Mouse (Mus musculus) midbrain, embryonic 15.5 days (tissue): Measurements from ENCODE around the gene Mipep. TPM values are rescaled to one million over a fixed set of nuclear protein-coding genes. Genes with fewer than 3 reads are reported as not detected.

ENCODE experiments used
- ATAC-seq: fragments of 200-750 bp; cut with Nextera tagmentation; replicated peaks from 2 replicates; pipeline ENCODE4 v1.8.0; 2017; ENCODE audit warnings: moderate TSS enrichment
- H3K27ac ChIP-seq: fragments of 300-500 bp; sonication (generic); 2 replicates; pipeline ENCODE4 v1.5.1; 2015; ENCODE audit warnings: mild to moderate bottlenecking, inconsistent platforms
- H3K27me3 ChIP-seq: fragments of 300-500 bp; sonication (generic); replicated peaks from 2 replicates; pipeline ENCODE4 v1.6.1; 2015; ENCODE audit warnings: inconsistent platforms
- H3K36me3 ChIP-seq: fragments of 300-500 bp; sonication (generic); replicated peaks from 2 replicates; pipeline ENCODE4 v1.6.1; 2015; ENCODE audit warnings: inconsistent platforms
- H3K4me1 ChIP-seq: fragments of 300-500 bp; sonication (generic); 2 replicates; pipeline ENCODE4 v1.6.1; 2015; ENCODE audit warnings: inconsistent platforms
- H3K4me2 ChIP-seq: fragments of 300-500 bp; sonication (generic); 2 replicates; pipeline ENCODE4 v1.6.1; 2015; ENCODE audit warnings: inconsistent platforms, mild to moderate bottlenecking, moderate library complexity
- H3K4me3 ChIP-seq: fragments of 300-500 bp; sonication (generic); 2 replicates; pipeline ENCODE4 v1.5.1; 2015; ENCODE audit warnings: mild to moderate bottlenecking, inconsistent platforms
- H3K9ac ChIP-seq: fragments of 300-500 bp; sonication (generic); 2 replicates; pipeline ENCODE4 v1.6.1; 2015; ENCODE audit warnings: mild to moderate bottlenecking, inconsistent platforms
- H3K9me3 ChIP-seq: fragments of 300-500 bp; sonication (generic); 2 replicates; pipeline ENCODE4 v1.6.1; 2016; ENCODE audit warnings: inconsistent platforms
- WGBS: fragments of 180-500 bp; shearing (Covaris S2); methylation state at CpG from one replicate; pipeline ENCODE4 v1.1.7; 2015; ENCODE audit warnings: mixed read lengths; 5-methylcytosine and 5-hydroxymethylcytosine counted together
- polyA plus RNA-seq: library from polyadenylated mRNA; unstranded; fragments of >200 nt; fragmentation: Nextera tagmentation; extraction: Ambion mirVana; gene quantifications from 2 replicates; pipeline ENCODE4 v1.2.1, GENCODE M21; 2015

Mipep gene
- polyA plus RNA-seq, 1 experiment from 2014 or later = 20.5 TPM

- Histone ChIP-seq H3K27ac (no peak overlapping the region), H3K4me2 (no peak overlapping the region), H3K4me3 (no peak overlapping the region), H3K9ac (no peak overlapping the region), H3K27me3 (no peaks in the 10 kb centered on the region), H3K9me3 (no peaks in the 10 kb centered on the region), H3K36me3 (no peaks in the 10 kb centered on the region), H3K4me1 (no peaks in the 10 kb centered on the region)
- ATAC-seq = no peak
- 73% methylated on average over 10 of the region's 10 CpGs for WGBS
These were observed 22.6 kb upstream of the Mipep start for GRCm38 (mm10) chr14:60761801-60762200.

DNA sequence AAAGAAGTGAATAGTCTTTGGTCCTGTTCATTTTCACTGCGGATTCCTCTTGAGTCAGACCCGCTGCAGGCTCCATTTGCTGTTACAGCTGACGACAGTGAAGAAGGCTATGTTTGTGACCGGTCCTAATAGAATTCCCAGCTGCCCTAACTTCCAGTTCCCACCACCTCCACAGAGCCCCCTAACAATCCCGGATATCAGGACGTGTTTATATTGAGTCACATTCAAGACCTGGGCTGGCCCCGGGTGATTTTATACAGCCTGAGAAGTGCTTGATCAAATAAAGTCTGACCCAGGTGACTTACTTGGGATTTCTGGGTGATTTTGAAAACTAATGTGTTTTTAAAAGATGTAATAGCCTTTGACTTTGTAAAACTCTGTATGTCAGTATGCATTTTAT lies 21.6 kb upstream of the Mipep start:
- Histone ChIP-seq H3K9ac (no peak overlapping the region), H3K4me2 (no peak overlapping the region), H3K4me3 (no peak overlapping the region), H3K27ac (no peak overlapping the region), H3K9me3 (no peaks in the 10 kb centered on the region), H3K4me1 (no peaks in the 10 kb centered on the region), H3K36me3 (no peaks in the 10 kb centered on the region), H3K27me3 (no peaks in the 10 kb centered on the region)
- ATAC-seq = no peak
- 77% methylated on average over 7 of the region's 7 CpGs for WGBS

DNA sequence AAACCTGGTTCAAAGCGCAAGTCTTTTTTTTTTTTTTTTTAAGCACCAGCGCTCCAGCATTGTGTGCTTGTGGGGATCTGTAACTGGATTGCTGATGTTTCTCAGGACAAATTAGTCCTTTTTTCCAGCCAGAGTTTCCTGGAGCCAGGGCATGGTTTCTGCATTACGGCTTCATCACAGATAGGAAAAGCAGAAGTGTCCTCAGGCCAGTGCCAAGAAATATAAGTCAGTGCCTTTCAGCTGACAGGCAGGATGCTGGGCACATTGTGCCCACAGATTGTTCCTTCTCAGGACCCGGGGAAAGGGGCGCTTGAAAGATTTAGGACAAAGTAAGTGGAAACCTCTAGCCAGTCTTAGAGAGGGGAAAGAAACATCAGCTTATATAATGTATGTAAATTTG lies 20.6 kb upstream of the Mipep start:
- H3K36me3 ChIP-seq = no peaks in the 10 kb centered on the region
- H3K4me2 ChIP-seq = no peak overlapping the region
- H3K4me1 ChIP-seq = no peaks in the 10 kb centered on the region
- H3K27me3 ChIP-seq = no peaks in the 10 kb centered on the region
- H3K27ac ChIP-seq = no peak overlapping the region
- H3K9ac ChIP-seq = no peak overlapping the region
- no peak overlapping the region for H3K4me3 ChIP-seq
- no peak for ATAC-seq
- 91% methylated on average over 5 of the region's 5 CpGs for WGBS
- H3K9me3 ChIP-seq = no peaks in the 10 kb centered on the region

- Histone ChIP-seq H3K9ac (no peak overlapping the region), H3K4me1 (no peaks in the 10 kb centered on the region), H3K27me3 (no peaks in the 10 kb centered on the region), H3K4me2 (no peak overlapping the region), H3K36me3 (no peaks in the 10 kb centered on the region), H3K9me3 (no peaks in the 10 kb centered on the region), H3K4me3 (no peak overlapping the region), H3K27ac (no peak overlapping the region)
- ATAC-seq = no peak
- 88% methylated on average over 4 of the region's 4 CpGs for WGBS
These were observed 19.8 kb upstream of the Mipep start for GRCm38 (mm10) chr14:60764526-60764925.

DNA sequence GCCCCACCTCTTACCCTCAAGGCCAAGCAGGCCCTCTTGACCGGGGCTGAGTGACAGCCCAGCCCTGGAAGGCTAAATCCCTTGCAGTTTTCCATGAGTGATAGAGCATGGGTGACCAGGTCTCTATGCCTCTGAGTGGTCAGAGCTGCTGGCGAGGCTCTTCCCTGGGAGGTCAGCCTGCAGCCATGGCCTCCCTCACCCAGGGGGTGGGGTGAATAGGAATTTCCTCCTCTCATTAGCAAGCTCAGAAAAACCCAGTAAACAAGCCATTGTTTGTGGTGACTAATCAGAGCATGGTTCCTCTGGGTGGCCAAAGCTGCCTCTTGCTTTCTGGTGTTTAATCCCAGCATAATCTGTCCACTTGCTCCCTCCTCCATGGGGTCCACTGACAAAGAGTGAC lies 19.3 kb upstream of the Mipep start:
- no peak for ATAC-seq
- Histone ChIP-seq H3K27ac (no peak overlapping the region), H3K9me3 (no peaks in the 10 kb centered on the region), H3K4me1 (no peaks in the 10 kb centered on the region), H3K27me3 (no peaks in the 10 kb centered on the region), H3K9ac (no peak overlapping the region), H3K4me3 (no peak overlapping the region), H3K36me3 (no peaks in the 10 kb centered on the region), H3K4me2 (no peak overlapping the region)
- 55% methylated on average over 2 of the region's 2 CpGs for WGBS

DNA sequence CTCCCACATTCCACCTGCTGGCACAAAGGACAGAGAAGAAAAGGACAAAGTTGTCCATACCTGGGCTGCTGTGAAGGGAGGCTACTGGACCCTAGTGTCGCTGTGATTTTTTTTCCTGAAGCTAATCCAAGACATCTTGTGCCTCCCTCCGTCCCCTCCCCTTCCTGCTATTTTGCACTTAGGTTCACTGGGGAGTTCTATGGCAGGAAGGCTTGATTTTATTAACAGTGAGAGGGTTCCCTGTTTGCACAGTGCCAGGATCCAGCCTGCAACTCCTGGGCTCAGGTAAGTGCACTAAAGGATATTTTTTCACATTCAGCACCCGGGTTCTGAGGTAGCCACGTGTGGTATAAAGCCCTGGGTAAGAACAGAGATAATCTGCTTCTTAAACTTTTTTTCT lies 16.5 kb upstream of the Mipep start, which contains the start of gene C1qtnf9:
Gene C1qtnf9 (plus strand): TSS at position 251 of the 400 bp plus-strand sequence.
- no peak within 1 kb of the TSS for H3K4me3 ChIP-seq
- no peaks in the 10 kb centered on the region for H3K36me3 ChIP-seq
- no peak within 1 kb of the TSS for H3K27ac ChIP-seq
- ATAC-seq = no peak
- no peaks in the 10 kb centered on the region for H3K9me3 ChIP-seq
- no peaks in the 10 kb centered on the region for H3K4me1 ChIP-seq
- no peak within 1 kb of the TSS for H3K9ac ChIP-seq
- WGBS = 67% methylated on average over 4 of the region's 4 CpGs
- H3K4me2 ChIP-seq = no peak within 1 kb of the TSS
- no peaks in the 10 kb centered on the region for H3K27me3 ChIP-seq

DNA sequence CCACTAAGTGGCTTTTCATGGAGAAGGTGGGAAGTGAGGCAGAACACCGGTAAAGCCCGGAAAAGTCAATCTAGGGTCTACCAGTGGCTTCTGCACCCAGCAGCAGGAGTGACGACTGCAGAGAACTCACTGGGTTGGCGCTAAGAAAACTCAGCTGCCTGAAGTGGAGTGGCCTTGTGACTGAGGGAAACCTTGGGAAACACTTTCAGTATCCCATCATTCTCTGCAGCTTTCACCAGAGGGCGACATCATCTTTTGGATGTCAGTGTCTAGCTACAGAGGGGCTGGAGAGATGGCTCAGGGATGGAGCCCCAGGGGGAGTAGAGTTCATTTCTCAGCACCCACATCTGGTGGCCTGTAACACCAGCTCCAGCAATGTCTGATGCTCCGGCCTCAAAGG lies 15.0 kb upstream of the Mipep start:
- ATAC-seq = no peak
- Histone ChIP-seq H3K9ac (no peak overlapping the region), H3K4me1 (no peaks in the 10 kb centered on the region), H3K9me3 (no peaks in the 10 kb centered on the region), H3K4me2 (no peak overlapping the region), H3K36me3 (no peaks in the 10 kb centered on the region), H3K27me3 (no peaks in the 10 kb centered on the region), H3K27ac (no peak overlapping the region), H3K4me3 (no peak overlapping the region)
- 48% methylated on average over 6 of the region's 6 CpGs for WGBS

- Histone ChIP-seq H3K36me3 (no peaks in the 10 kb centered on the region), H3K9me3 (no peaks in the 10 kb centered on the region), H3K9ac (no peak overlapping the region), H3K4me1 (no peaks in the 10 kb centered on the region), H3K4me2 (peak overlapping the region; percentile 48), H3K27ac (no peak overlapping the region), H3K4me3 (peak overlapping the region; percentile 32; the same call in 1 of the 2 replicates), H3K27me3 (no peaks in the 10 kb centered on the region)
- ATAC-seq = peak; percentile 55
- WGBS = 72% methylated on average over 6 of the region's 6 CpGs
These were observed 13.8 kb upstream of the Mipep start for GRCm38 (mm10) chr14:60770594-60770993.

DNA sequence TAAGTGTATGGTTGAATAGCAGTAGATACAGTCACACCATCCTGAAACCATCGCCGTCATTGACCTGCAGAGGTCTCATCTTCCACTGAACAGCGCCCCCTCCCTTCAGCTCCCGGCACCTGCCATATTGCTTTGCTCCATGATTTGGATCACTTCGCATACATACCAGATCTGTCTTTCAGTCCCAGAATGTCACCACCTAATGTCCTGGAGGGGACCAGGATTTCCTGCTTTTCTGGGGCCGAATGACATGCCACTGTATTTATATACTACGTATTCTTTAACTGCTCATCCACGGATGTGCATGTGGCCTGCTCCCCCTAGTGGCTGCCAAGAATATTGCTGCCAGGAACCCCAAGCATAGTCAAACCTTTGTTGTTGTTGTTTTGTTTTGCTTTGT lies 13.3 kb upstream of the Mipep start:
- H3K4me2 ChIP-seq = peak overlapping the region; percentile 48
- H3K36me3 ChIP-seq = no peaks in the 10 kb centered on the region
- 0 out of 2 replicates have a peak overlapping the region, but pooled peaks have one; percentile 8 for H3K27ac ChIP-seq
- 3% methylated on average over 8 of the region's 8 CpGs for WGBS
- H3K9ac ChIP-seq = peak overlapping the region; percentile 15; the same call in 1 of the 2 replicates
- H3K4me1 ChIP-seq = no peaks in the 10 kb centered on the region
- no peaks in the 10 kb centered on the region for H3K27me3 ChIP-seq
- H3K9me3 ChIP-seq = no peaks in the 10 kb centered on the region
- peak overlapping the region; percentile 32 for H3K4me3 ChIP-seq
- ATAC-seq = peak; percentile 87

DNA sequence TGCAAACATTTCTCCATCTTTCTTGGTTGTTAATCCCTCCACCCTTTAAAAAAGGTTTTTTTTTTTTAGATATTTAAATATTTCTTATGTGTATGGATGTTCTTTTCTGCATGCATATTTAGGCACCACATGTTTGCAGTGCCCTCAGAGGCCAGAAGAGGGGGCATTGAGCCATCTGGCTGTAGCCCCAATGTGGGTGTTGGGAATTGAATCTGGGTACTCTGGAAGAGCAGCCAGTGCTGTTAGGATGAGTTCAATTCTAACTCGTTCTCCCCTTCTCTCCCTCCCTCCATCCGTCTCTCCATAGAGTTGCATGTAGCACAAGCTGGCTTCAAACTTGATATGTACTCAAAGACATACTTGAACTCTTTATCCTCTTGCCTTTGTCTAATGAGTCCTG lies 10.9 kb upstream of the Mipep start:
- Histone ChIP-seq H3K27me3 (no peaks in the 10 kb centered on the region), H3K4me1 (no peaks in the 10 kb centered on the region), H3K9me3 (no peaks in the 10 kb centered on the region), H3K9ac (no peak overlapping the region), H3K36me3 (no peaks in the 10 kb centered on the region), H3K27ac (no peak overlapping the region), H3K4me3 (no peak overlapping the region), H3K4me2 (no peak overlapping the region)
- 89% methylated on average over 2 of the region's 2 CpGs for whole genome bisulfite sequencing
- ATAC-seq = no peak

- Histone ChIP-seq H3K27ac (no peak overlapping the region), H3K9me3 (no peaks in the 10 kb centered on the region), H3K4me2 (no peak overlapping the region), H3K4me1 (no peaks in the 10 kb centered on the region), H3K27me3 (no peaks in the 10 kb centered on the region), H3K4me3 (no peak overlapping the region), H3K9ac (no peak overlapping the region), H3K36me3 (no peaks in the 10 kb centered on the region)
- no peak for ATAC-seq
- 90% methylated on average over 8 of the region's 8 CpGs for WGBS
These were observed 7.9 kb upstream of the Mipep start for GRCm38 (mm10) chr14:60776521-60776920.

GRCm38 (mm10) chr14:60777485-60777919 lies 6.9 kb upstream of the Mipep start:
- no peaks in the 10 kb centered on the region for H3K27me3 ChIP-seq

GRCm38 (mm10) chr14:60779198-60779597 lies 5.2 kb upstream of the Mipep start:
- H3K36me3 ChIP-seq = no peaks in the 10 kb centered on the region
- H3K4me1 ChIP-seq = no peaks in the 10 kb centered on the region
- H3K4me3 ChIP-seq = no peak overlapping the region
- 91% methylated on average over 7 of the region's 7 CpGs for WGBS
- H3K27me3 ChIP-seq = no peaks in the 10 kb centered on the region
- H3K4me2 ChIP-seq = no peak overlapping the region
- no peak for ATAC-seq
- H3K9ac ChIP-seq = no peak overlapping the region
- no peak overlapping the region for H3K27ac ChIP-seq
- no peaks in the 10 kb centered on the region for H3K9me3 ChIP-seq

More at GRCm38 (mm10) chr14:60777485-60777919, 6.9 kb upstream of the Mipep start:
- 88% methylated on average over 5 of the region's 5 CpGs for WGBS
- Histone ChIP-seq H3K9ac (no peak overlapping the region), H3K4me1 (no peaks in the 10 kb centered on the region), H3K27ac (no peak overlapping the region), H3K4me3 (no peak overlapping the region), H3K9me3 (no peaks in the 10 kb centered on the region), H3K4me2 (no peak overlapping the region), H3K36me3 (no peaks in the 10 kb centered on the region)
- no peak for ATAC-seq
